Mouse (Mus musculus): ENCODE results near the gene Panx1. TPM values are rescaled to one million over a fixed set of nuclear protein-coding genes. Genes with fewer than 3 reads are reported as not detected.

Gene Panx1
- total and polyA plus RNA-seq, 3 experiments: 10.6 to 20.3 TPM; not detected in 1

DNA sequence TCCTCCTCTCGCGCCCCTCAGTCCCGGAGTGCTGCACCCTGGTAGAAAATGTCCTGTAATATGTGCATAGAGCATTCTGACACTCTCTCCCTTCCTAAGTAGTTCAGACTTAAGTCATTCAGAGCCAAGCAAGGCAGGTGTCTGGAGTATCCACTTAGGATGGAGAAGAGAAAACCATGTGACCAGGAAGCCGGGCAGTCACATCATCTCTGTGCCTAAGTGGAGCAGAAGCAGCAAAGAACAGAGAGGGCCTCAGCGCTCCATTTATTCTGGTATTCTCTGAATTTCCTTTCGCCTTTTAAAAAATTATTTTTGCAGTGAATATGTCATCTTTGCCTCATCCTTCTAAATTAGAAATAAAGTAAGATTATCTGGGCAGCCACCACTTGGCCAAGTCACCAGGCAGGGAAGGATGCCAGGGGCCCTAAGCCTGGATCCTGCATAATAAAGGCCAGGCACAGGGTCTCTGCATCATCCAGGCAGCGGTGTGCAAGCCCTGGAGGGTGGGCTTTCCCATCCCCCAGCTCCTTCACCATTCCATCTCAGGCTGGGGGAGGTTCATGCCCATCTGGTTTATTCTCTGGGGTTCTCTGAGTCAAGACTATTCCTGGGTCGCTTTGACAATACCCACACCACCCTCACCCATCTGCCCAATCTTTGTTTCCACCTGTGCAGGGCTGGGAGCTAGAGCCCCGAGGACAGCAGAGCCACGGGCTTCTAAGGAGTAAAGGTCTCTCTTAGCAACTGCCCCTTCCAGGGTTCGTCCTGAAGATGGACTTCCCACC lies 47.8 kb downstream of the Panx1 start:
- TF ChIP-seq HCFC1 (IDR thresholded peaks at IDR 0.05; ENCODE audit: low read depth, low read length) (no peak), TCF12 (IDR thresholded peaks at IDR 0.05; ENCODE audit: low read depth, low read length) (no peak), NELFE (IDR thresholded peaks at IDR 0.05; ENCODE audit: low read depth, low read length) (no peak), MYC (IDR thresholded peaks at IDR 0.05; ENCODE audit: low read depth, low read length) (no peak), JUND (IDR thresholded peaks at IDR 0.05; ENCODE audit: low read depth, low read length) (no peak), TBP (IDR thresholded peaks at IDR 0.05; ENCODE audit: low read depth, low read length) (no peak), ZC3H11A (IDR thresholded peaks at IDR 0.05; ENCODE audit: low read depth, low read length) (no peak), MAFK (IDR thresholded peaks at IDR 0.05; ENCODE audit: borderline replicate concordance, low read depth, low read length) (no peak), GATA1 (IDR thresholded peaks at IDR 0.05; ENCODE audit: low read depth, low read length) (no peak), UBTF (IDR thresholded peaks at IDR 0.05; ENCODE audit: borderline replicate concordance, insufficient read depth, low read depth, low read length) (no peak), CTCF (IDR thresholded peaks at IDR 0.05 in 2 of 3, conservative IDR thresholded peaks at IDR 0.05 in 1 of 3; ENCODE audit: control insufficient read depth in 1 of 3, insufficient read depth in 1 of 3, low read depth in 2 of 3, low read length in 3 of 3, poor library complexity in 1 of 3, severe bottlenecking in 1 of 3) (no peak), CHD2 (IDR thresholded peaks at IDR 0.05; ENCODE audit: low read length) (no peak), SIN3A (IDR thresholded peaks at IDR 0.05; ENCODE audit: low read length) (no peak), EP300 (IDR thresholded peaks at IDR 0.05; ENCODE audit: low read depth in 1 of 2, low read length in 2 of 2) (no peak), MXI1 (IDR thresholded peaks at IDR 0.05; ENCODE audit: low read depth, low read length) (no peak)
- H3K9ac ChIP-seq (ENCODE audit: control insufficient read depth, low read depth, low read length, poor library complexity, severe bottlenecking): no peak overlapping the region
- H3K36me3 ChIP-seq (ENCODE audit: control insufficient read depth in 1 of 2, insufficient read depth in 2 of 2, low read length in 2 of 2): no peaks in the 10 kb centered on the region
- H3K27me3 ChIP-seq (ENCODE audit: control insufficient read depth in 1 of 2, insufficient read depth in 2 of 2, low read length in 2 of 2): peaks cover 24 to 27% of the 10 kb centered on the region in 2 experiments; a peak in 3 of 4 replicates
- no peak overlapping the region for H3K4me3 ChIP-seq (ENCODE audit: control insufficient read depth in 1 of 2, insufficient read depth in 1 of 2, low read depth in 2 of 2, low read length in 2 of 2)
- H3K79me2 ChIP-seq (ENCODE audit: control insufficient read depth, insufficient read depth, low read length, poor library complexity): no peaks in the 10 kb centered on the region
- no peak for DNase-seq (ENCODE audit: low read depth, low spot score)
- no peak overlapping the region for H3K27ac ChIP-seq (ENCODE audit: control insufficient read depth, low read depth, low read length)
- H3K9me3 ChIP-seq (replicated peaks; ENCODE audit: insufficient read depth, low read length): no peaks in the 10 kb centered on the region
- no peaks in the 10 kb centered on the region; a peak in 1 of 4 replicates for H3K4me1 ChIP-seq (ENCODE audit: control insufficient read depth in 1 of 2, insufficient read depth in 2 of 2, low read length in 2 of 2)

- no peaks in the 10 kb centered on the region for H3K36me3 ChIP-seq (ENCODE audit: control insufficient read depth in 1 of 2, insufficient read depth in 2 of 2, low read length in 2 of 2)
- H3K79me2 ChIP-seq (ENCODE audit: control insufficient read depth, insufficient read depth, low read length, poor library complexity): no peaks in the 10 kb centered on the region
- no peak overlapping the region for H3K27ac ChIP-seq (ENCODE audit: control insufficient read depth, low read depth, low read length)
- no peaks in the 10 kb centered on the region; a peak in 1 of 4 replicates for H3K4me1 ChIP-seq (ENCODE audit: control insufficient read depth in 1 of 2, insufficient read depth in 2 of 2, low read length in 2 of 2)
- H3K27me3 ChIP-seq (ENCODE audit: control insufficient read depth in 1 of 2, insufficient read depth in 2 of 2, low read length in 2 of 2): peaks cover 20 to 22% of the 10 kb centered on the region in 2 experiments; a peak in 3 of 4 replicates
- no peaks in the 10 kb centered on the region for H3K9me3 ChIP-seq (replicated peaks; ENCODE audit: insufficient read depth, low read length)
- no peak overlapping the region for H3K4me3 ChIP-seq (ENCODE audit: control insufficient read depth in 1 of 2, insufficient read depth in 1 of 2, low read depth in 2 of 2, low read length in 2 of 2)
- no peak overlapping the region for H3K9ac ChIP-seq (ENCODE audit: control insufficient read depth, low read depth, low read length, poor library complexity, severe bottlenecking)
- no peak for TF ChIP-seq RAD21 (IDR thresholded peaks at IDR 0.05; ENCODE audit: low read depth, low read length)
- TF ChIP-seq E2F4 (IDR thresholded peaks at IDR 0.05; ENCODE audit: borderline replicate concordance, low read depth, low read length): no peak
- TF ChIP-seq UBTF (IDR thresholded peaks at IDR 0.05; ENCODE audit: borderline replicate concordance, insufficient read depth, low read depth, low read length): no peak
- TF ChIP-seq RCOR1 (IDR thresholded peaks at IDR 0.05; ENCODE audit: low read depth, low read length): no peak
- TF ChIP-seq TAL1 (IDR thresholded peaks at IDR 0.05; ENCODE audit: low read length): no peak
- DNase-seq (ENCODE audit: low read depth, low spot score): no peak
These were observed 49.8 kb downstream of the Panx1 start for GRCm38 (mm10) chr9:14995525-14995924.
